Mouse (Mus musculus): ENCODE results near the gene Slmap. TPM values are rescaled to one million over a fixed set of nuclear protein-coding genes. Genes with fewer than 3 reads are reported as not detected.
"Not testable (repeated sequence)": the region's sequence is repeated elsewhere in the genome, so short reads cannot be mapped to it uniquely, and the experiment has no call there.

The Slmap gene
- polyA plus RNA-seq, 1 experiment from 2014 or later: 14.1 TPM

DNA sequence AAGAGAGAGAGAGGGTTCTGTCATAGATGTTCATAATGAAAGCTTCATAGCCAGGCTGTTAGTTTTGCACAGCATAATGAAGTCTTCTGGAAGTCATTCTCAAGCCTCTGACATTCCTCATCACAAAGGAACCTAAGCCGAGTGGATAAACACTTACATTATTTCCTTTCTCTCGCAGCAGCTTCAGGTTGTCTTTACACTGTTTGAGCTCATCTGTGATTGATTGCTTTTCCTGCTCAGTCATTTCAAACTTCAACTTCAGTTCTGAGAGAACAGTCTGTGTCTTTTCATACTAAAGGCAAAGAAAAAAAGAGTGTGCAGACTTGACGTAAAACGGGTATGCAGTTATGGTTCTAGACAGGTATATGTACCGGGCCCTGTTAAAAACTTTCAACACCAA lies 116.8 kb downstream of the Slmap start:
- WGBS: 78% methylated on average over 5 of the region's 5 CpGs

DNA sequence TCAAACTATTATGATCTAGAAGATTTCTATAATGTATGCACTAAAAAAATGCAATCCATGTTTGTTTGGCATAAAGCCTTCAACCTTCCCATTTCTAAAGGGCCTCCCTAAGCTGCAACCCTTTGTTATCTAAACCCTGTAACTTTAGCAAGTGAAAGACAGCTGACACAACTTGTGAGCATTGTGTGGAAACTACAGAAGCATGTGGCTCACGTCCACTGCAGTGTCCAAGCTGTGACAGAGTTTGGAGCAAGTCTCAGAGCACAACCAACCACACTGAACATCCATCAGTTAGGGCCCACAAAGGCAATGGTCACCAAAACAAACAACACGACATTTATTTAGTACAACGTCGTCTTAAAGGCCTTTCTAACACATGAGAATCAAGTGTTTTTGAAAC lies 117.6 kb downstream of the Slmap start:
- Histone ChIP-seq H3K4me1 (replicated peaks) (no peaks in the 10 kb centered on the region), H3K9me3 (no peaks in the 10 kb centered on the region), H3K27ac (replicated peaks) (no peak overlapping the region), H3K9ac (no peak overlapping the region), H3K27me3 (no peaks in the 10 kb centered on the region), H3K4me3 (no peak overlapping the region), H3K4me2 (no peak overlapping the region), H3K36me3 (peaks cover 8% of the 10 kb centered on the region)
- ATAC-seq (ENCODE audit: low FRiP score, low read depth): no peak
- 79% methylated on average over 4 of the region's 4 CpGs for WGBS

More for the DNA sequence above, 116.8 kb downstream of the Slmap start:
- Histone ChIP-seq H3K4me3 (no peak overlapping the region), H3K27me3 (no peaks in the 10 kb centered on the region), H3K27ac (replicated peaks) (no peak overlapping the region), H3K4me2 (no peak overlapping the region), H3K4me1 (replicated peaks) (no peaks in the 10 kb centered on the region), H3K9me3 (no peaks in the 10 kb centered on the region), H3K36me3 (peaks cover 13% of the 10 kb centered on the region), H3K9ac (no peak overlapping the region)
- ATAC-seq (ENCODE audit: low FRiP score, low read depth): no peak

DNA sequence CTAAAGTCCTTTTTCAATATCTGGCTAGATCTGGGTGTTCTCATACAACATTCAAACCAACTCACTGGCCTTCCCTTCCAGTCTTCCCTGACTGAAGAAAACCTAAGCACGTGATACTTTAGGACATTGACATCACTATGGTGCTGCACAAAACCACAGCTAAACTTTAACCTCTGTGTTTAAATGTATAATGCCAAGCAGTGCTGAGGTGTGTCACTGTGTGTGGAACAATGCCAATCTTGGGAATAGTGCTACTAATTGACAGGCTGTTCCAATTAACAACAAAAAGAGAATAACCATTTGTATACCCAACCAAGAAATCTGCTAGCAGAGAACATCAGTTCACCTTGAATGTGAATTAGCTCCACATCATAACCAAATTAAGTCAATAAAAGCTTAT lies 121.2 kb downstream of the Slmap start:
- H3K27me3 ChIP-seq: no peaks in the 10 kb centered on the region
- no peak overlapping the region for H3K27ac ChIP-seq (replicated peaks)
- no peak overlapping the region for H3K4me3 ChIP-seq
- no peaks in the 10 kb centered on the region for H3K36me3 ChIP-seq
- H3K4me2 ChIP-seq: no peak overlapping the region
- no peaks in the 10 kb centered on the region for H3K4me1 ChIP-seq (replicated peaks)
- WGBS: 79% methylated on average over 1 of the region's 1 CpGs
- no peak overlapping the region for H3K9ac ChIP-seq
- no peak for ATAC-seq (ENCODE audit: low FRiP score, low read depth)
- H3K9me3 ChIP-seq: no peaks in the 10 kb centered on the region

DNA sequence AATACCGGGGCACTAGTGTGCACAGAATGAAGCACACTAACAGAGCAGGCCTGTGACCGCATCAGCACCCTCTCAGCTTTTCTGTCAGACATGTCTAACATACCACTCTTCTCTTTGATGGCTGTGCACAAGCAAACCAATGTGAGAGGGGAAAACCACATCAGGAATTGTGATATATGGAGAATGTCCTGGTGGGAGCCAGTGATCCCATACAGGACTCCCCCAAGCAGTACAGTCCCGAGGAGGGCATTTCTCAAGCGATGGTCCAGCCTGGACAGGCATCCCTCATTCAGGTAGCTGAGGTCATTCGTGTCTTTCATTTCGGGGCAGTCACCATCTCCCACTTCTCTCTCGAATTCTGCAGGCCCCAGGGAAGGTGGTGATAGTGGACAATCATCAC lies 128.0 kb downstream of the Slmap start:
- WGBS: 94% methylated on average over 7 of the region's 7 CpGs

DNA sequence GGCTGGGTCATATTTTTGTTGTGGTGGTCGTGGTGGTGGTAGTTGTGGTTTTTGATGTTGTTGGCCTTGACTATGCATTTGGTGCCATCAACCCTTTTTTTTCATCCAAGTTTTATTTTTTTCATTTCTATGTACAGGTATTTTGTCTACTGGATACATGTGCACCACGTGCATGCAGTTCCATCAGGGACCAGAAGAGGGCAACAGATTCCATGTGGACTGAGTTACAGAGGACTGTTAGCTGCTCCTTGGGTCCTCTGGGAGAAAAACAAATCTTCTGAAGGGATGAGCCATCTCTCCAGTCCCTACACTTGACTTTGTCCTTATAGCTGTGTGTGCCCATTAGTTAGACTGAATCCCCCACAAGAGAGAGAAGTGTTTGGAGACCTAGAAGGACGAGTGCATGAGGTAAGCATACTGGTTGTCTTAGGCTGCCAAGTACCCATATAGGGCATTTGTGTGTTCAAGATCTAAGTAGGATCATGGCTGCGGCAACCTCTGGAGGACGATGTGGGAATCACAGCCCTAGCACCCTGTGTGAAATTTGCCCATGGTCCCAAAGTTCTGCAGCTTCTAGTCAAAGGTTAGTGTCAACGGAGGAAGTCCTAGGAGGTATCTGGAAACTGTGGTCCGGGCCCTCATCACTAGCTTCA lies 136.1 kb downstream of the Slmap start:
- Histone ChIP-seq H3K27me3 (no peaks in the 10 kb centered on the region), H3K27ac (replicated peaks) (no peak overlapping the region), H3K4me1 (replicated peaks) (no peaks in the 10 kb centered on the region), H3K9me3 (no peaks in the 10 kb centered on the region), H3K4me2 (no peak overlapping the region), H3K36me3 (no peaks in the 10 kb centered on the region), H3K4me3 (no peak overlapping the region), H3K9ac (no peak overlapping the region)
- 92% methylated on average over 7 of the region's 7 CpGs for WGBS
- ATAC-seq (ENCODE audit: low FRiP score, low read depth): no peak

More for the DNA sequence above, 128.0 kb downstream of the Slmap start:
- H3K9me3 ChIP-seq: no peaks in the 10 kb centered on the region
- H3K4me3 ChIP-seq: no peak overlapping the region
- no peaks in the 10 kb centered on the region for H3K4me1 ChIP-seq (replicated peaks)
- no peak overlapping the region for H3K9ac ChIP-seq
- no peak overlapping the region for H3K4me2 ChIP-seq
- H3K27me3 ChIP-seq: no peaks in the 10 kb centered on the region
- ATAC-seq (ENCODE audit: low FRiP score, low read depth): no peak
- H3K27ac ChIP-seq (replicated peaks): no peak overlapping the region
- H3K36me3 ChIP-seq: peaks cover 5% of the 10 kb centered on the region; the same call in 1 of the 2 replicates

DNA sequence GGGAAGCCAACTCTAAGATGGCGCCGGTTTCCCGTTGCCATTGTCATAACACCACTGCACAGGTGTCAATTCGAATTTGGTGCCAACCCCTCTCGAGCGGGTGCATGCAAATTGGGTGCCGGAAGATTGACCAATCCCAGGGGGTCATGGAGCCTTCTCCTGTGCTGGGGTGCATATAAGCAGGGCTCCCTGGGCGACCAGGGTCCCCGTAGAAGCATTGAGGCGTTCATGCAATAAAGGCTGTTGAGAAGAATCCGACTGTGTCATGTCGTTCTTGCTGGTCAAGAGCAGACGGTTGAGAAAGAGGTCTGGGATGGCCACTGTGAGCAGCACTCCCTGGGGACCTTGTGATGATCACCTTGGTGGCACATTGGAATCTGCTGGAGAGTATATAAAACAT lies 142.9 kb downstream of the Slmap start:
- WGBS: 90% methylated on average over 13 of the region's 13 CpGs
- no peaks in the 10 kb centered on the region for H3K4me1 ChIP-seq (replicated peaks)
- H3K9me3 ChIP-seq: no peaks in the 10 kb centered on the region
- no peak overlapping the region for H3K9ac ChIP-seq
- H3K36me3 ChIP-seq: no peaks in the 10 kb centered on the region
- no peak for ATAC-seq (ENCODE audit: low FRiP score, low read depth)
- H3K27me3 ChIP-seq: no peaks in the 10 kb centered on the region
- H3K4me2 ChIP-seq: no peak overlapping the region
- no peak overlapping the region for H3K4me3 ChIP-seq
- no peak overlapping the region for H3K27ac ChIP-seq (replicated peaks)

DNA sequence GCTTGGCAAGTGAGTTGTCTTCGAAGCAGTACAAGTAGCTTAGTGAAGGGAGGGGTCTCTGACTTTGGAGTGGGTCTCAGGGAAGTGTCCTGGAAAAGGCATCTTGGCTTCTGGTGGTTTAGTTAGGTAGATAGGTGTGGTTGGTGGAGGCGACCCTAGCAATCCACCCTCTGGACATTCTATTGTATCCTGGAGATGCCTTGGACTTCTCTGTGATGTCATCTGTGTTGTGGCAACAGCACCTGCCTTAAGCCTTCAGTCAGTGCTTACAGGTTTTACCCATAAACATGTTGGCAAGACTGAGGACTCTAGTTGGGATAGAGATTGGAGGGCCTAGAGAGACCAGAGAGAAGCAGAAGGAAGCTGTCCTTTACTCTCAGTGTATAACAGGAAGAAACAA lies 145.8 kb downstream of the Slmap start:
- H3K36me3 ChIP-seq: not testable (repeated sequence)
- 97% methylated on average over 2 of the region's 2 CpGs for WGBS

DNA sequence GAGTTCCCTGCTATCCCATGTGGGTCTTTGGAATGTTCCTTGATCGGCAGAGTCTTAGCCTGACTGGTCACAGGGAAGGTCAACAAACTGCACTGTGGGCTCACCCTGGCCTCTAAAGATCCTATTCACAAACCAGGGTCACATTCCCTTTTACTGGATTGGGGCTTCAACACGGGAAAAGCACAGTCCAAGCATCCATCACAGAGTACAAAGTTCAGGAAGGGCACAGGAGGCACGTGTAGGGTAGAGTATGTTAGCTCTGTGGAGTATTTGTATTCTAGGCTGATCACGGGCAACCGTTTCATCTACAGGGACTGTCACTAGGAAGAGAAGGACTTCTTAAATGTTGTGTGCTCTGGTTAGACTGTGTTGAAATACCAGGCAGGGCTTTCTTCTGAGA lies 147.7 kb downstream of the Slmap start:
- H3K4me2 ChIP-seq; ATAC-seq (ENCODE audit: low FRiP score, low read depth); H3K27me3 ChIP-seq; H3K27ac ChIP-seq (replicated peaks); H3K9ac ChIP-seq; H3K4me3 ChIP-seq; H3K36me3 ChIP-seq; H3K9me3 ChIP-seq; H3K4me1 ChIP-seq (replicated peaks): not testable (repeated sequence)
- whole genome bisulfite sequencing: 83% methylated on average over 5 of the region's 5 CpGs

More for the DNA sequence above, 145.8 kb downstream of the Slmap start:
- not testable (repeated sequence) for H3K4me1 ChIP-seq (replicated peaks); H3K27ac ChIP-seq (replicated peaks); H3K4me2 ChIP-seq; H3K4me3 ChIP-seq; H3K27me3 ChIP-seq; ATAC-seq (ENCODE audit: low FRiP score, low read depth); H3K9ac ChIP-seq; H3K9me3 ChIP-seq

DNA sequence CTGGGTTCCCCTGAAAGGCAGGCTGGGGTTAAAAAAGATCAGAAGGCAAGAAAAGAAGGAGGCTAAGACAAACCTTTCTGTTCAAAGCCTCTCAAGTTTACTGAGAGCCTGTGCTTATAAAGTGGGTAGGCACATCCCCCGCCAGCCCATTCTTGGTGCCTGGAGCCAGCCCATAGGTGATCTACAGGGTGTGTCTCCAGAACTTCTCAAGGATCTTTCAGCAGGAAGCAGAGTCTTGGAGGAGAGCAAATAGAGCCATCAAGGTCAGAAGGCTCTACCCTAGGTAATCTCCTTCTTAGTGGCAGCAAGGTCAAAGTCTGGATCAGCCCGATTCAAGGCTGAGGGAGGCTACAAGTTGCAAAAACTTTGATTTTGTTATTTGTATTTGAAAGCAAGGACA lies 149.1 kb downstream of the Slmap start:
- not testable (repeated sequence) for H3K9me3 ChIP-seq; H3K4me3 ChIP-seq; H3K27ac ChIP-seq (replicated peaks); H3K4me2 ChIP-seq; H3K9ac ChIP-seq; H3K4me1 ChIP-seq (replicated peaks); ATAC-seq (ENCODE audit: low FRiP score, low read depth); H3K27me3 ChIP-seq; H3K36me3 ChIP-seq
- 89% methylated on average over 2 of the region's 2 CpGs for WGBS

DNA sequence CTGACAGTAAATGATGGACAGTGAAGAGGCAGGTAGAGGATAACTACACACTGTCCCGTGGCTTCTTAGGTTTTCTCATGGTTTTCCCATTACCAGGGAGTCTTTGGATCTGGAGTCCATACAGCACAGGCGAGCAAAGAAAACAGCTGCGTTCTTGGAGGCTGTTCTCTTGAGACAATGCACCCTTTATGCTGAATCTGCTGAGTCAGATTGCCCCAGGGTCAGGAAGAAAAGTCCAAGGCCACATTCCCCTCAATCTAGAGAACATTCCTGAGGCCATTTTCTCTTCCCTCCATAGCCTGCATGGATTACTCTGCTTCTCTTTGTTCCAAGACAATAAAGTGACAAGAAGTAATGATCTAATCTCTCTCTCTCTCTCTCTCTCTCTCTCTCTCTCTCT lies 155.7 kb downstream of the Slmap start:
- Histone ChIP-seq H3K4me2 (no peak overlapping the region), H3K36me3 (no peaks in the 10 kb centered on the region), H3K4me3 (no peak overlapping the region), H3K9ac (no peak overlapping the region), H3K27ac (replicated peaks) (no peak overlapping the region), H3K27me3 (no peaks in the 10 kb centered on the region), H3K9me3 (no peaks in the 10 kb centered on the region), H3K4me1 (replicated peaks) (no peaks in the 10 kb centered on the region)
- WGBS: 26% methylated on average over 3 of the region's 3 CpGs
- no peak for ATAC-seq (ENCODE audit: low FRiP score, low read depth)

DNA sequence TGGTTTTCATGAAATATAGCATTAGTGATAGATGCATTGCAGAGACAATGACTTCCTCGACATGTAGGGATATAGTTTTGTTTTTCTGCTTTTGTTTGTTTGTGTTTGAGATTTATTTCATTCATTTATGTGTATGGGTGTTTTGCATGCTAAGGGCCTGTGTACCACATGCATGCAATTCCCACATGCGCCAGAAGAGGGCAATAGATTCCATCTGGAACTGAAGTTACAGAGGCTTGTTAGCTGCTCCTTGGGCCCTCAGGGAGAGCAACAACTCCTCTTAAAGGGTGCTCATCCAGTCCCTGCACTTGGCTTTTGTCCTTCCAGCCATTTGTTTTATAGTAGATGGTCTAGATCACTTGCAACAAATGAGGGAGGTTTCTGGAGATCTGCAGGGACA lies 158.1 kb downstream of the Slmap start:
- Histone ChIP-seq H3K9me3 (no peaks in the 10 kb centered on the region), H3K27me3 (no peaks in the 10 kb centered on the region), H3K27ac (replicated peaks) (no peak overlapping the region), H3K36me3 (no peaks in the 10 kb centered on the region), H3K4me2 (no peak overlapping the region), H3K4me3 (no peak overlapping the region), H3K9ac (no peak overlapping the region), H3K4me1 (replicated peaks) (no peaks in the 10 kb centered on the region)
- WGBS: 5% methylated on average over 2 of the region's 2 CpGs
- ATAC-seq (ENCODE audit: low FRiP score, low read depth): no peak

All from hindbrain, embryonic 15.5 days (tissue).